Mouse (Mus musculus): ENCODE measurements at regions not wholly inside any gene's neighbourhood (a gene's known extent, or its start where the extent isn't known, plus 50 kb on each side); places are given as distances from the start of the nearest gene placed in this dataset.
"Not testable (repeated sequence)": the region's sequence is repeated elsewhere in the genome, so short reads cannot be mapped to it uniquely, and the experiment has no call there.

- DNase-seq (ENCODE audit: low spot score) = no peak
These were observed 151.0 kb downstream of the Ube2e3 start for GRCm38 (mm10) chr2:79018732-79019423.

DNA sequence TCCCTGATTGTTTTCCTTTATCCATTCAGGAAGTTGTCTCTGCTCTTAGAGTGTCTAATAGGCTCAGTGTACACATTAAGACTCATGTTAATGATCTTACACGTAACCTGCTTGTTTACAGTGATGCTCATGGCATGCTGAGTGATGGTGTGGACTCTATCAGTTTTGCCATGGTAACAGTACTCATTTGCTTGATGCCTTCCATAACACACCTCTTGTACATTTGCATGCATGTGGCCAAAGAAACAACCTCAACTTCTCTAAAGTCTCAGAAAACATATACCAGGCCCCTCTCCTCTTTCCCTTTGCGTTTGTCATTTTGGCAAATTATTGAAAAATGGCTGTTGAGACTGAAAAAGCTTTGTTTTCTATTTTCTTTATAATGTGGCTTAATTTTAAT lies 155.0 kb downstream of the Ube2e3 start:
- no peak for DNase-seq (ENCODE audit: low spot score)

DNA sequence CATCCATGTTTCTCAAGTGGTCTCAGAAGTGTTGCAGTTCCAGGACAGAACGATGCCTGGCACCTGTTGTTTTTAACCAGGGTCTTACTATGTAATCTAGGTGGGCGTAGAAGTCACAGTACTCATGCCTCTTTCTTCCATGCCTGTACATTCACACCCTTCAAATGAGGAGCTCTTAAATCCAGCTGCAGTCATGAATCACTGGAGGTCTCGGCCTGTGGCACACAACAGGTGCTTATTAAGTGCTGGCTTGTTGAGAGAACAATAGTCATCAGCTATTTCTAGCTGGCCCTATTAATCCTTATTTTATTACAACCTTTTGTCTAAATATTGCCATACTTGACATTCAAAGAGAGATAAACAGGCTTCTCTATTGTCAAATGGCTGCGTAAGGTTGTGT lies 157.8 kb downstream of the Ube2e3 start:
- DNase-seq (ENCODE audit: low spot score) = no peak

GRCm38 (mm10) chr2:79030990-79031389 lies 163.1 kb downstream of the Ube2e3 start:
- DNase-seq (ENCODE audit: low spot score) = no peak

- DNase-seq (ENCODE audit: low spot score) = no peak
These were observed 168.4 kb downstream of the Ube2e3 start for GRCm38 (mm10) chr2:79036296-79036695.

- DNase-seq (ENCODE audit: low spot score) = peak; percentile 42
These were observed 170.7 kb downstream of the Ube2e3 start for GRCm38 (mm10) chr2:79038624-79039023.

- DNase-seq (ENCODE audit: low spot score) = not testable (repeated sequence)
These were observed 176.9 kb downstream of the Ube2e3 start for GRCm38 (mm10) chr2:79044804-79045203.

- no peak for DNase-seq (ENCODE audit: low spot score)
These were observed 177.6 kb downstream of the Ube2e3 start for GRCm38 (mm10) chr2:79045508-79045907.

- DNase-seq (ENCODE audit: low spot score) = peak; percentile 49
These were observed 180.1 kb downstream of the Ube2e3 start for GRCm38 (mm10) chr2:79048020-79048419.

- no peak for DNase-seq (ENCODE audit: low spot score)
These were observed 181.0 kb downstream of the Ube2e3 start for GRCm38 (mm10) chr2:79048777-79049537.

GRCm38 (mm10) chr2:79050495-79051046 lies 182.6 kb downstream of the Ube2e3 start:
- no peak for DNase-seq (ENCODE audit: low spot score)

- no peak for DNase-seq (ENCODE audit: low spot score)
These were observed 184.3 kb downstream of the Ube2e3 start for GRCm38 (mm10) chr2:79052226-79052625.

GRCm38 (mm10) chr2:79056138-79056537 lies 188.2 kb downstream of the Ube2e3 start:
- no peak for DNase-seq (ENCODE audit: low spot score)

DNA sequence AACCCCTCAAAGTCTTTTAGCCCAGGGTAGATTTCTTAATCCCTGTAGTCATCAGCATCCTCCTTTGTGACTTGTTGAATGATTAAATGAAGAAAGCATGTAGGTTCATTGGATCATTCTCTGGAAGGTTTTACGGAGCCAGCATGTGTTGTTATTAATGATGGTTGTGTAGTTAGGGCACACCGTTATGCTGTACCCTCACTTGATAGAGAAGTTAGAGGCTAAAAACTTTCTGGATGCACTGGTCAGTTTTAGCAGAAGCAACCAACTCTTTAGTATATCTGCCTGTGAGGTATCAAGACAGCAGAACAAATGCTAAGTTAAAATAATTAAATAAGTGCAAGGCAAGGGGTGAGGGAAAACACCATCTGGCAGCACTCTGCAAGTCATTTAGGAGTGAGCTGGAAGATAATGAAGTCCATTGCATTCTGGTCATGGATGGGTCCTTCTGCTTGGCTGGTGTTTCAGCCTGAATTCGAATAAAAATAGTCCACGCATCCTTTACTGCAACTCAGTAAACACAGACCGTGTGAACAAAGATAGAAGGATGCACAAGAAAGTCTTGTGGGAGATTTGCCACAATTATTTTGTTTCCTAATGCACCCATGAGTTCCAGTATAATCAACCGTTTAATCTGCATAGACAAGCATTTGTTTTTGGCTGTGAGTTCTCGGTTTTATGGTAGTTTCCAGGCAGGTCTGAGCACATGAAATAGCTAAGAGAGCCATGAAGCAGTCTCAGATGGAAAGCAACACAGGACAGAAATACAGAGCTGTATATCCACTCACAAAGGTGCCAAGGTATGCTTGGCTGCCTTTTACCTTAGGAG lies 191.4 kb downstream of the Ube2e3 start:
- DNase-seq (ENCODE audit: low spot score) = no peak

DNA sequence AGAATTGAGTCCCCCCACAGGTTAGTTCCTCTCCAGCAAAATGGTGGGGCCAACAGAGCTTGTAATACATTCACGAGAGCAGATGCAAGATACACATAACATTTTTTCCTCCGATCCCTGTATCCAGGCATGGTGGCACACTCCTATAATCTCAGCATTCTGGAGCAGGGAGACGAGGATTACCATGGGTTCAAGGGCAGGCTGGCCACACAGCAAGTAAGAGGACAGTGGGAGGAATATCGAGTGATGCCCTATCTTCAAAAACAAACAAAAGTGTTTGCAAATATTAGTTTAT lies 192.0 kb downstream of the Ube2e3 start:
- no peak for DNase-seq (ENCODE audit: low spot score)

GRCm38 (mm10) chr2:79060320-79060719 lies 192.4 kb downstream of the Ube2e3 start:
- DNase-seq (ENCODE audit: low spot score) = no peak

- no peak for DNase-seq (ENCODE audit: low spot score)
These were observed 193.6 kb upstream of the Itga4 start for GRCm38 (mm10) chr2:79061645-79062044.

DNA sequence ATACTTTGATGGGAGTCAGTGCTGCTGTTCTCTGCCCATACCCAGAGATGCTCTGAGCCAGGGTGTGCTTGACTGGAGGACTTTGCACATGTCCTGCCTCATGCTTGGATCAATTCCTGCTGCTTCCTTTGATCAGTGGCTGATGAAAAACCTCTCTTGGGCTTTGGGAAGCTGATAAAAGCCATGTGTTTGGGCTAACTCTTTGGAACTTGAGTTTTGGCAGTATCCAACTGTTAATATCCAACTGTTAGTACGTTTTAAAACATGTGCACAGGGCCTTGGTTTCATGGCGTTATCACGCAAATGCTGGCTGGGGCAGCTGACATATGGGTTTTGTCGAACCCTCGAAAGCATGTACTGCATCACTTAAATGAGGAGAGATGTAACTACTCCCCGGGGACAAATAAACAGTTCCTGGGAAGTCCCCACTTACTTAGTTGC lies 193.0 kb upstream of the Itga4 start:
- DNase-seq (ENCODE audit: low spot score) = no peak

DNA sequence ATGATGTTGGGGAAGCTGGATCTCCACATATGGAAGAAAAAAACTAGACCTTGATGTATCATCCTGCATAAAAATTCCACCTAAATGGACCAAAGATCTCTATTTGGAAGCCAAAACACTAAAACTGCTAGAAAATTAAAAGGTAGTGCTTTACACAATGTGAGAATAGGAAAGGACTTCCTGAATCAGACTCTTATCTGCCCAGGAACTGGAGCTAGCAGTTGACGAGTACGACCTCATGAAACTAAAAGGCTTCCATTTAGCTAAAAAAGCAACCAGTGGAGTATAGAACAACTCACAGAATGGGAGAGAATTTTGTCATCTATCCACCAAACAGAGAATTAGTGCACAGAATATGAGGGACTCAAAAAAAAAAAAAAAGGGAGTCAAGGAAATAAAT lies 191.6 kb upstream of the Itga4 start:
- no peak for DNase-seq (ENCODE audit: low spot score)

DNA sequence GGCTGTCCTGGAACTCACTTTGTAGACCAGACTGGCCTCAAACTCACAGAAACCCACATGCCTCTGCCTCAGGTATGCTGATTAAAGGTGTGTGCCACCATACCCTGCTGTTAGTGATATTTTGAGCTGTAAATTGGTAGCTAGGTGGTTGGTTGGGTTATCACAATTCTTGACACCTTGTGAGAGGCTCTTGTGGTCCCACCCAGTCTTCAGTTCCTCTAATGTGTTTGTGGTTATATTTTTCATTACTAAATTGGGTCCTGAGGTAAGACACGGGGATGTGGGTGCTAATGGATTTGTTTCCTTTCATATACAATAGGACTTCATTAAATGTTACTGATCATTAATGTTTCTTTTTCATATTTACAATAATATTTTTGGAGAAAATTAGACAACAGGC lies 189.9 kb upstream of the Itga4 start:
- no peak for DNase-seq (ENCODE audit: low spot score)

GRCm38 (mm10) chr2:79076115-79076514 lies 179.1 kb upstream of the Itga4 start:
- DNase-seq (ENCODE audit: low spot score) = no peak

- no peak for DNase-seq (ENCODE audit: low spot score)
These were observed 176.3 kb upstream of the Itga4 start for GRCm38 (mm10) chr2:79078836-79079394.

Measured in embryo, embryonic 10 days (tissue).